Mouse (Mus musculus) right cerebral cortex, postnatal 10 days (tissue): ENCODE data around the gene Atp6v0e2.

Source experiments
- DNase-seq, 2 experiments: peaks; one replicate each; pipeline ENCODE4 v3.0.0; 2021; ENCODE audit warnings: low spot score in 2 of 2

Gene Atp6v0e2

DNA sequence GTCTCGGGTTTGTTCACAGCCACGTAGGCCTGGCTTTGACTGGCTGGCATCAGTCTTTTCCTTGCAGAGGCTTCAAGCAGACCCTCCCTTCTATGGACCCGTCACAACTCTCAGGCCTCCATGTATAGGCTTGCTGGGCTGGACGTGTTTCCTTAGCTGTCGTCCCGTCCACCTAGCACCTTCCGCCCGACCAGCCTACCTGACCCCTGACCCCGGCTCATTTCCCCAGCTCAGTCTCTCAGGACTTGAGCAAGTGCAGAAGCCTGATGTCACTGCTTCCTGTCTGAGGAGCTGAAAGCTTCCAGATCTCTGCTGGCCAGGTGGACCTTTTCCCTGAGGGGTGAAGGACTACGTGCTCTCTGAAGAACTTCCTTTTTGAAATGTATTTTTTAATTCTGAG lies 35.9 kb downstream of the Atp6v0e2 start:
- DNase-seq: no peak

- DNase-seq: no peak
Measured at GRCm38 (mm10) chr6:48573981-48574380, 36.6 kb downstream of the Atp6v0e2 start.

GRCm38 (mm10) chr6:48578736-48579135 lies 41.3 kb downstream of the Atp6v0e2 start:
- DNase-seq: no peak

GRCm38 (mm10) chr6:48579215-48579648 lies 41.8 kb downstream of the Atp6v0e2 start:
- DNase-seq: no peak

DNA sequence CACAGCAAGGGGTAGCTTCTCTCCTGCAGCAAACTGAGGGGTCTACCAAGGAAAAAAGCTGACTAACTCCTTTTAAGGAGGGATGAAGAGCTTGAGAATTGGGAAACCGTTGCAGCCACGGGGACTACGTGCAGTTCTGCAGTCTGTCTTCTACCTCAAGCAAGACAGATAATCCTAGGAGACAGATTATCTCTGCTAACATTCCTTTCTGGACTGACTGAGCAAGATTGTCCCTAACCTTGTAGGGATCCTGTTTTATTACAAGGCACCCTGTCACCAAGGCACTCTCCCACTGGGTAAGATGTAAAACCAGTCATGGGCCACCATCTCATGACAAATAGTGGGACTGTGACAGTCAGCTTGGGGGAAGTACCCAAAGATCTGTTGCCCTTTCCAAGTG lies 43.8 kb downstream of the Atp6v0e2 start:
- no peak for DNase-seq

DNA sequence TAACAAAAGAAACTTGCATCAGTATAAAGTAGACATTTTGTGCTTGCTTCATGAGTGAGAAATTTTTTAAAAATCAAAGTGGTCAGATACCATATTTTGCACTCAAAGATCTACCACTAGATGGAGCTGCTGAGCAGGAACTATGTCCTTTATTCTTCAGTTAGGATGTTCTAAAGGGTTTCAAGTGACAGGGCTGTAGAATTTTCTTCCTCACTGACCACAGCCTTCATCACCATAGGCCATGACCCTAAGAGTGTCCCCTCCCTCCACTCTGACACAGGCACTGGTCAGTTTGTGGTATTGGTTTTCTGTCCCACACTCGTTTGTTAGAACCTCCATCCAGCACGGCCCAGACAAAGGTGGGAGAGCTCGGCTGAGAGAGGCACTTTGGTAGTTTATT lies 44.6 kb downstream of the Atp6v0e2 start:
- DNase-seq: peak in 1 of 2 experiments; percentile 49

GRCm38 (mm10) chr6:48589194-48589750 lies 51.9 kb downstream of the Atp6v0e2 start, which contains the start of gene Gm45021:
Gm45021 (plus strand) TSS chr6:48589610.
- DNase-seq: no peak
